Comparison of ENCODE assay signal across 24 mouse cellular contexts in genomic region chr4:43396381-43396780, GRCm38 (mm10). TPM values are rescaled to one million over a fixed set of nuclear protein-coding genes. Genes with fewer than 3 reads are reported as not detected.
"Had no signal": no experiment of that assay in that cellular context is flagged by ENCODE, and none has a peak within 500 bp of the region (broad histone marks: within the 10 kb centered on the region; RNA-seq: fewer than 3 reads in every experiment).

No protein-coding gene starts in this region.

- H3K27ac ChIP-seq: limb, embryonic 12.5 days; limb, embryonic 15.5 days; liver, embryonic 14.5 days; midbrain, embryonic 12.5 days; midbrain, embryonic 15.5 days; neural tube, embryonic 13.5 days; stomach, embryonic 15.5 days had no signal

- H3K4me2 ChIP-seq: limb, embryonic 12.5 days; limb, embryonic 15.5 days; liver, embryonic 11.5 days; lung, embryonic 14.5 days; midbrain, embryonic 12.5 days; midbrain, embryonic 15.5 days; neural tube, embryonic 13.5 days; stomach, embryonic 15.5 days had no signal

- H3K27me3 ChIP-seq: limb, embryonic 12.5 days; limb, embryonic 15.5 days; midbrain, embryonic 12.5 days; midbrain, embryonic 15.5 days; neural tube, embryonic 13.5 days; stomach, embryonic 15.5 days had no signal

- H3K9ac ChIP-seq: limb, embryonic 12.5 days; limb, embryonic 15.5 days; liver, embryonic 14.5 days; liver, postnatal 0 days; lung, embryonic 14.5 days; midbrain, embryonic 12.5 days; midbrain, embryonic 15.5 days; stomach, embryonic 15.5 days had no signal

- H3K9me3 ChIP-seq: limb, embryonic 12.5 days; limb, embryonic 15.5 days; midbrain, embryonic 12.5 days; midbrain, embryonic 15.5 days; neural tube, embryonic 13.5 days; stomach, embryonic 15.5 days had no signal

- H3K4me3 ChIP-seq: limb, embryonic 12.5 days; limb, embryonic 15.5 days; midbrain, embryonic 12.5 days; midbrain, embryonic 15.5 days; neural tube, embryonic 13.5 days; stomach, embryonic 15.5 days had no signal

- ATAC-seq: liver, postnatal 0 days; midbrain, embryonic 15.5 days had no signal

- H3K36me3 ChIP-seq: limb, embryonic 12.5 days; limb, embryonic 15.5 days; midbrain, embryonic 12.5 days; midbrain, embryonic 15.5 days; neural tube, embryonic 13.5 days; stomach, embryonic 15.5 days had no signal

- DNase-seq: kidney, adult 9 months; kidney, postnatal 14 days; kidney, postnatal 4 days; left cerebral cortex, postnatal 4 days; liver, postnatal 0 days; lung, embryonic 14.5 days; lung, postnatal 10 days; lung, postnatal 4 days; retina, postnatal 1 day; right cerebral cortex, postnatal 25 days; spleen, adult 18-20 months; thymus, postnatal 25 days had no signal

RNA-seq across cellular contexts. Expression of gene Fam166b, which starts 32.6 kb away (rescaled TPM):
- total RNA-seq: megakaryocyte progenitor cell, adult 5-6 weeks; neutrophil, adult 5-6 weeks had no signal
- polyA plus RNA-seq: limb, embryonic 12.5 days; liver, embryonic 11.5 days; liver, embryonic 14.5 days had no signal

RNA-seq across cellular contexts. Expression of gene Cd72, which starts 58.0 kb away (rescaled TPM):
- total RNA-seq: layer of hippocampus, adult 18-20 months; layer of hippocampus, postnatal 14 days; left cerebral cortex, postnatal 4 days had no signal
